Mouse (Mus musculus): Measurements from ENCODE around the gene Hdac9. TPM values are rescaled to one million over a fixed set of nuclear protein-coding genes. Genes with fewer than 3 reads are reported as not detected.

Gene Hdac9
- polyA plus RNA-seq, 1 experiment from 2014 or later = 11.4 TPM

GRCm38 (mm10) chr12:34776170-34776569 is 140.7 kb downstream of the Hdac9 start:
- Histone ChIP-seq H3K27ac (replicated peaks) (no peak overlapping the region), H3K4me3 (replicated peaks) (no peak overlapping the region), H3K9ac (replicated peaks) (no peak overlapping the region), H3K27me3 (replicated peaks) (no peaks in the 10 kb centered on the region), H3K4me1 (0 out of 2 replicates have a peak, but pooled peaks cover 5% of the 10 kb centered on the region), H3K36me3 (no peaks in the 10 kb centered on the region), H3K4me2 (no peak overlapping the region), H3K9me3 (replicated peaks) (no peaks in the 10 kb centered on the region)
- 55% methylated on average over 3 of the region's 3 CpGs for WGBS
- no peak for ATAC-seq (ENCODE audit: low FRiP score)

GRCm38 (mm10) chr12:34774071-34774470 is 142.8 kb downstream of the Hdac9 start:
- no peak for ATAC-seq (ENCODE audit: low FRiP score)
- no peak overlapping the region for H3K27ac ChIP-seq (replicated peaks)
- H3K9ac ChIP-seq (replicated peaks) = no peak overlapping the region
- no peak overlapping the region for H3K4me2 ChIP-seq
- no peak overlapping the region for H3K4me3 ChIP-seq (replicated peaks)
- H3K9me3 ChIP-seq (replicated peaks) = no peaks in the 10 kb centered on the region
- H3K36me3 ChIP-seq = no peaks in the 10 kb centered on the region
- no peaks in the 10 kb centered on the region for H3K27me3 ChIP-seq (replicated peaks)
- 0 out of 2 replicates have a peak, but pooled peaks cover 5% of the 10 kb centered on the region for H3K4me1 ChIP-seq
- 51% methylated on average over 5 of the region's 5 CpGs for WGBS

GRCm38 (mm10) chr12:34767226-34767775 is 149.6 kb downstream of the Hdac9 start:
- H3K27ac ChIP-seq (replicated peaks) = no peak overlapping the region
- H3K4me1 ChIP-seq = 0 out of 2 replicates have a peak, but pooled peaks cover 2% of the 10 kb centered on the region
- H3K27me3 ChIP-seq (replicated peaks) = no peaks in the 10 kb centered on the region
- 67% methylated on average over 6 of the region's 6 CpGs for WGBS
- H3K4me2 ChIP-seq = no peak overlapping the region
- no peak overlapping the region for H3K9ac ChIP-seq (replicated peaks)
- peak; percentile 74 for ATAC-seq (ENCODE audit: low FRiP score)
- H3K4me3 ChIP-seq (replicated peaks) = no peak overlapping the region
- H3K36me3 ChIP-seq = no peaks in the 10 kb centered on the region
- H3K9me3 ChIP-seq (replicated peaks) = no peaks in the 10 kb centered on the region

- 85% methylated on average over 2 of the region's 2 CpGs for WGBS
Observed at GRCm38 (mm10) chr12:34747266-34747665, 169.6 kb downstream of the Hdac9 start.

GRCm38 (mm10) chr12:34725204-34725603 is 191.7 kb downstream of the Hdac9 start:
- Histone ChIP-seq H3K9ac (replicated peaks) (no peak overlapping the region), H3K4me3 (replicated peaks) (no peak overlapping the region), H3K9me3 (replicated peaks) (no peaks in the 10 kb centered on the region), H3K27ac (replicated peaks) (no peak overlapping the region), H3K36me3 (no peaks in the 10 kb centered on the region), H3K27me3 (replicated peaks) (no peaks in the 10 kb centered on the region), H3K4me2 (no peak overlapping the region), H3K4me1 (peaks cover 4% of the 10 kb centered on the region; the same call in 1 of the 2 replicates)
- WGBS = 29% methylated on average over 5 of the region's 5 CpGs
- ATAC-seq (ENCODE audit: low FRiP score) = 0 out of 2 replicates have a peak, but pooled peaks have one; percentile 47

More at GRCm38 (mm10) chr12:34747266-34747665, 169.6 kb downstream of the Hdac9 start:
- Histone ChIP-seq H3K27ac (replicated peaks) (no peak overlapping the region), H3K9ac (replicated peaks) (no peak overlapping the region), H3K27me3 (replicated peaks) (no peaks in the 10 kb centered on the region), H3K9me3 (replicated peaks) (no peaks in the 10 kb centered on the region), H3K4me3 (replicated peaks) (no peak overlapping the region), H3K4me2 (no peak overlapping the region), H3K36me3 (no peaks in the 10 kb centered on the region), H3K4me1 (no peaks in the 10 kb centered on the region)
- ATAC-seq (ENCODE audit: low FRiP score) = no peak

GRCm38 (mm10) chr12:34724274-34724673 is 192.6 kb downstream of the Hdac9 start:
- H3K36me3 ChIP-seq = no peaks in the 10 kb centered on the region
- peaks cover 4% of the 10 kb centered on the region; the same call in 1 of the 2 replicates for H3K4me1 ChIP-seq
- no peaks in the 10 kb centered on the region for H3K27me3 ChIP-seq (replicated peaks)
- ATAC-seq (ENCODE audit: low FRiP score) = no peak
- no peak overlapping the region for H3K27ac ChIP-seq (replicated peaks)
- no peaks in the 10 kb centered on the region for H3K9me3 ChIP-seq (replicated peaks)
- no peak overlapping the region for H3K4me3 ChIP-seq (replicated peaks)
- H3K9ac ChIP-seq (replicated peaks) = no peak overlapping the region
- WGBS = 96% methylated on average over 2 of the region's 2 CpGs
- H3K4me2 ChIP-seq = no peak overlapping the region

GRCm38 (mm10) chr12:34722831-34723490 is 193.9 kb downstream of the Hdac9 start:
- ATAC-seq (ENCODE audit: low FRiP score) = no peak
- Histone ChIP-seq H3K4me2 (no peak overlapping the region), H3K9me3 (replicated peaks) (no peaks in the 10 kb centered on the region), H3K4me3 (replicated peaks) (no peak overlapping the region), H3K27ac (replicated peaks) (no peak overlapping the region), H3K36me3 (no peaks in the 10 kb centered on the region), H3K4me1 (peaks cover 4% of the 10 kb centered on the region; the same call in 1 of the 2 replicates), H3K9ac (replicated peaks) (no peak overlapping the region), H3K27me3 (replicated peaks) (no peaks in the 10 kb centered on the region)
- 90% methylated on average over 7 of the region's 7 CpGs for WGBS

- no peaks in the 10 kb centered on the region for H3K27me3 ChIP-seq (replicated peaks)
- WGBS = 84% methylated on average over 2 of the region's 2 CpGs
- ATAC-seq (ENCODE audit: low FRiP score) = no peak
- no peak overlapping the region for H3K4me3 ChIP-seq (replicated peaks)
- no peaks in the 10 kb centered on the region for H3K36me3 ChIP-seq
- no peaks in the 10 kb centered on the region for H3K9me3 ChIP-seq (replicated peaks)
- H3K9ac ChIP-seq (replicated peaks) = no peak overlapping the region
- H3K4me2 ChIP-seq = no peak overlapping the region
- no peak overlapping the region for H3K27ac ChIP-seq (replicated peaks)
- peaks cover 4% of the 10 kb centered on the region; the same call in 1 of the 2 replicates for H3K4me1 ChIP-seq
Observed at GRCm38 (mm10) chr12:34720906-34721305, 196.0 kb downstream of the Hdac9 start.

GRCm38 (mm10) chr12:34714266-34714939 is 202.5 kb downstream of the Hdac9 start:
- Histone ChIP-seq H3K36me3 (no peaks in the 10 kb centered on the region), H3K9ac (replicated peaks) (no peak overlapping the region), H3K27me3 (replicated peaks) (no peaks in the 10 kb centered on the region), H3K4me1 (no peaks in the 10 kb centered on the region), H3K4me3 (replicated peaks) (no peak overlapping the region), H3K9me3 (replicated peaks) (no peaks in the 10 kb centered on the region), H3K27ac (replicated peaks) (no peak overlapping the region), H3K4me2 (no peak overlapping the region)
- ATAC-seq (ENCODE audit: low FRiP score) = no peak
- 66% methylated on average over 14 of the region's 14 CpGs for WGBS

GRCm38 (mm10) chr12:34697981-34698380 is 218.9 kb downstream of the Hdac9 start:
- Histone ChIP-seq H3K4me3 (replicated peaks) (no peak overlapping the region), H3K27me3 (replicated peaks) (no peaks in the 10 kb centered on the region), H3K36me3 (no peaks in the 10 kb centered on the region), H3K27ac (replicated peaks) (no peak overlapping the region), H3K9ac (replicated peaks) (no peak overlapping the region), H3K4me2 (no peak overlapping the region), H3K4me1 (no peaks in the 10 kb centered on the region), H3K9me3 (replicated peaks) (no peaks in the 10 kb centered on the region)
- ATAC-seq (ENCODE audit: low FRiP score) = no peak
- WGBS = 17% methylated on average over 1 of the region's 1 CpGs

- H3K9me3 ChIP-seq (replicated peaks) = no peaks in the 10 kb centered on the region
- H3K4me3 ChIP-seq (replicated peaks) = no peak overlapping the region
- no peak overlapping the region for H3K4me2 ChIP-seq
- H3K27me3 ChIP-seq (replicated peaks) = no peaks in the 10 kb centered on the region
- H3K9ac ChIP-seq (replicated peaks) = no peak overlapping the region
- WGBS = 96% methylated on average over 1 of the region's 1 CpGs
- H3K4me1 ChIP-seq = no peaks in the 10 kb centered on the region
- ATAC-seq (ENCODE audit: low FRiP score) = no peak
- no peaks in the 10 kb centered on the region for H3K36me3 ChIP-seq
- H3K27ac ChIP-seq (replicated peaks) = no peak overlapping the region
Observed at GRCm38 (mm10) chr12:34696736-34697135, 220.2 kb downstream of the Hdac9 start.

- Histone ChIP-seq H3K4me3 (replicated peaks) (no peak overlapping the region), H3K9me3 (replicated peaks) (no peaks in the 10 kb centered on the region), H3K36me3 (no peaks in the 10 kb centered on the region), H3K4me2 (no peak overlapping the region), H3K9ac (replicated peaks) (no peak overlapping the region), H3K4me1 (no peaks in the 10 kb centered on the region), H3K27me3 (replicated peaks) (no peaks in the 10 kb centered on the region), H3K27ac (replicated peaks) (no peak overlapping the region)
- WGBS = 57% methylated on average over 4 of the region's 4 CpGs
- no peak for ATAC-seq (ENCODE audit: low FRiP score)
Observed at GRCm38 (mm10) chr12:34688941-34689340, 228.0 kb downstream of the Hdac9 start.

Measured in neural tube, embryonic 15.5 days (tissue).